Mouse (Mus musculus): ENCODE data around the gene Cavin4.

DNA sequence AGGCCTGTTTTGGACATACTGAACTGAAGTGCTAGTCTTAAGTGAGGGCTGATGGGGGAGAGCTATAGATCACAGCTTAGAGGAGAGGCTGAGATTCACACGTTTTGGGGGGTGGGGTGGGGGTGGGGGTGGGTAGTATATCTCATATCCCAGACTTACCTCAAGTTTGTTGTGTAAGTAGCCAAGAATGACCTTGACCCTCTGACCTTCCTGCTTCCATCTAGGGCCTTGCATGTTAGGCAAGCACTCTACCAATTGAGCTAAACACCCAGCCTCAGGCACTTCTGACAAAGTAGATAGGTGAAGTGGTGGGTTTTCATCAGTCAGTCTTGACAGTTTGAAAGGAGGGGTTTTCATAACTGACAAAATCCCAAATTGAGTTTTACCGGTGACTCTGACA, 14.5 kb downstream of the Cavin4 start:
- TF ChIP-seq CTCF (IDR thresholded peaks at IDR 0.05; ENCODE audit: control insufficient read depth, insufficient read depth, insufficient replicate concordance, low read depth, low read length) = no peak
- TF ChIP-seq POLR2A (IDR thresholded peaks at IDR 0.05; ENCODE audit: control insufficient read depth, low read depth, low read length) = no peak

Measured in testis, adult 2 months (tissue).